Mouse (Mus musculus) hindbrain, embryonic 10.5 days (tissue): ENCODE results near the gene Kcnq1. TPM values are rescaled to one million over a fixed set of nuclear protein-coding genes. Genes with fewer than 3 reads are reported as not detected.

Source experiments
- DNase-seq: peaks from one replicate; pipeline ENCODE4 v3.0.0-alpha.2; 2017; ENCODE audit warnings: low spot score
- H3K27ac ChIP-seq: fragments of 300-500 bp; sonication (generic); 2 replicates; pipeline ENCODE4 v1.5.1; 2016; ENCODE audit warnings: mild to moderate bottlenecking, moderate library complexity
- H3K27me3 ChIP-seq: fragments of 300-500 bp; sonication (generic); 2 replicates; pipeline ENCODE4 v1.6.1; 2016; ENCODE audit warnings: mild to moderate bottlenecking; ENCODE audit not compliant: poor library complexity, insufficient read depth, severe bottlenecking
- H3K36me3 ChIP-seq: fragments of 300-500 bp; sonication (generic); 2 replicates; pipeline ENCODE4 v1.6.1; 2016; ENCODE audit warnings: mild to moderate bottlenecking, moderate library complexity
- H3K4me1 ChIP-seq: fragments of 300-500 bp; sonication (generic); replicated peaks from 2 replicates; pipeline ENCODE4 v1.6.1; 2016; ENCODE audit warnings: mild to moderate bottlenecking
- H3K4me3 ChIP-seq: fragments of 300-500 bp; sonication (generic); 2 replicates; pipeline ENCODE4 v1.5.1; 2016; ENCODE audit warnings: mild to moderate bottlenecking, moderate library complexity
- H3K9me3 ChIP-seq: fragments of 300-500 bp; sonication (generic); 2 replicates; pipeline ENCODE4 v1.6.1; 2016; ENCODE audit warnings: mild to moderate bottlenecking, moderate library complexity
- WGBS: fragments of 180-500 bp; shearing (Covaris S2); methylation state at CpG from one replicate; pipeline ENCODE4 v1.1.7; 2016; 5-methylcytosine and 5-hydroxymethylcytosine counted together
- polyA plus RNA-seq: library from polyadenylated mRNA; unstranded; fragments of >200 nt; fragmentation: Nextera tagmentation; extraction: Ambion mirVana; gene quantifications from 2 replicates; pipeline ENCODE4 v1.2.1, GENCODE M21; 2016

Kcnq1 gene
- 0.98 and 2.3 TPM in 2 replicates for polyA plus RNA-seq

DNA sequence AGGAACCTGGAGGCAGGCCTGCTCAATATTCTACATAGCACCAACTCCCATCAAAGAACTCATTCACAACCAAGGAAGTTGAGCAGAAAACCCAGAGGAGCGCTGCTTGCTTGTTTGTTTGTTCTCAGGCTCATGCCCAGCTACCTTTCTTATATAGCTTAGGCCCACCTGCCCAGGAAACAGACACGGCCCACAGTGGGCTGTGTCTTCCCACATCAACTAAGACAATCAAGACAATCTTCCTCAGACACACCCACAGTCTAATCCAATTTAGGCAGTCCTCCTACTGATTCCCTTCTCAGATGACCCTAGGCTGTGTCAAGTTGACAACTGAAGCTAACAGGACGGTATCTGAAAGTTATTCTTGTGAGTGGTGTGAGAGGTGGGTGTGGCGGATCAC lies at the start of gene Kcnq1:
Kcnq1 (plus strand) TSS at position 301 of the 400 bp plus-strand sequence.
- no peak for DNase-seq
- Histone ChIP-seq H3K9me3 (no peaks in the 10 kb centered on the region), H3K27ac (0 out of 2 replicates have a peak within 1 kb of the TSS, but pooled peaks have one; percentile 13), H3K36me3 (no peaks in the 10 kb centered on the region), H3K4me1 (peaks cover 36% of the 10 kb centered on the region), H3K27me3 (peaks cover 78% of the 10 kb centered on the region), H3K4me3 (peak within 1 kb of the TSS; percentile 51)
- 68% methylated on average over 4 of the region's 4 CpGs for WGBS

GRCm38 (mm10) chr7:143057023-143057422 lies 49.1 kb upstream of the Kcnq1 start:
- no peaks in the 10 kb centered on the region for H3K9me3 ChIP-seq
- no peaks in the 10 kb centered on the region for H3K27me3 ChIP-seq
- H3K4me1 ChIP-seq = peaks cover 67% of the 10 kb centered on the region
- no peak for DNase-seq
- H3K4me3 ChIP-seq = no peak overlapping the region
- H3K36me3 ChIP-seq = peaks cover 59% of the 10 kb centered on the region
- WGBS = 87% methylated on average over 5 of the region's 5 CpGs
- H3K27ac ChIP-seq = no peak overlapping the region

DNA sequence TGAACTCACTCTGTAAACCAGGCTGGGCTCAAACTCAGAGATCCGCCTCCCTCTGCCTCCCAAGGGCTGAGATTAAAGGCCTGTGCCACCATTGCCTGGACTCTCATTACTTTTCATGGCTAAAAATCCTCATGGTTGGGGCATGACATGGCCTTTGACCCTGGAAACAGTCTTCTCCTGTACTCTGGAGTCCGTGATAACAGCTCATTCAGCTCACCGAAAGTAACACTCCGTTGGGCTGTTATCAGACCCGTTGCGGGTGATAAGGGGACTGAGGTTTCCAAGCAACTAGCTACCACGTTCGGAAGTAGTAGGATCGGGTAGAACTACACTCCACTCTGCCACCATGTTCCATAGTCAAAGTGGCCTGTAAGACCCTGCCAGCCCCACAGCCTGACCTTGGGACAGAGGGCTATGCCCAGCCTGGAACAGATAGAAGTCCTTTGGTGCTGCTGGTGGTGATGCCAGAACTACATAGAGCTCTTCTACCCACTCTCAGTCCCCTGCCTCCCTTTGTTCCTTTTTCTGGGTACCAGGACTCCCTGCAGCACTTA lies 48.4 kb upstream of the Kcnq1 start:
- H3K4me1 ChIP-seq = peaks cover 61% of the 10 kb centered on the region
- no peak for DNase-seq
- peaks cover 66% of the 10 kb centered on the region for H3K36me3 ChIP-seq
- H3K27me3 ChIP-seq = no peaks in the 10 kb centered on the region
- H3K9me3 ChIP-seq = no peaks in the 10 kb centered on the region
- H3K4me3 ChIP-seq = no peak overlapping the region
- WGBS = 83% methylated on average over 9 of the region's 9 CpGs
- H3K27ac ChIP-seq = 0 out of 2 replicates have a peak overlapping the region, but pooled peaks have one; percentile 51

DNA sequence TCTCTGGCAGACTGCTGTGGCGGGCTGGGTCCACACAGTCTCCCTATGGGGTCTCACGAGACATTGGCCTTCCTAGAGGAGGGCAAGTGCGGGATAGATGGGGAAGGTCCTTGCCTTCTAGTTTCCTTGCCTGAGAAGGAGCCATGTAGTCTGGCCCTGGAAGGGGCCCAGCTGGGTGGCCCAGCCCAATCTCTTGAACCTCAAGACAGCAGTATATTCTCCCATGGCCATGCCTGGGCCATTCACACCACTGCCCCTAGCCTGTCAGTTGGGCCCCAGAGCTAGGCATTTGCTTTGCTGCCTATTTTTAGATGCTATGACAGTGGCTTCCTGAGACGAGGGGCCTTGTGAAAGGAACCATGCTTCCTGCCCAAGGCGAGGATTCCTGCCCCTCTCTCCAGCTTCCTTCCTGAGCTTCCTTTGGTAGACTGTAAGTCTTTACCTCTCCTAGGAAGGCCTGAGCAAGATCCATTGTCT lies 47.9 kb upstream of the Kcnq1 start:
- Histone ChIP-seq H3K4me3 (no peak overlapping the region), H3K4me1 (peaks cover 59% of the 10 kb centered on the region), H3K36me3 (peaks cover 71% of the 10 kb centered on the region), H3K9me3 (no peaks in the 10 kb centered on the region), H3K27me3 (no peaks in the 10 kb centered on the region), H3K27ac (0 out of 2 replicates have a peak overlapping the region, but pooled peaks have one; percentile 51)
- 74% methylated on average over 5 of the region's 5 CpGs for WGBS
- DNase-seq = no peak

- DNase-seq = no peak
- peaks cover 82% of the 10 kb centered on the region for H3K36me3 ChIP-seq
- 83% methylated on average over 5 of the region's 5 CpGs for WGBS
- peaks cover 55% of the 10 kb centered on the region for H3K4me1 ChIP-seq
- H3K4me3 ChIP-seq = no peak overlapping the region
- no peaks in the 10 kb centered on the region for H3K27me3 ChIP-seq
- H3K9me3 ChIP-seq = no peaks in the 10 kb centered on the region
- peak overlapping the region; percentile 51; the same call in 1 of the 2 replicates for H3K27ac ChIP-seq
Observed at GRCm38 (mm10) chr7:143059202-143059870, 46.8 kb upstream of the Kcnq1 start.

GRCm38 (mm10) chr7:143062704-143063103 lies 43.5 kb upstream of the Kcnq1 start:
- Histone ChIP-seq H3K27me3 (no peaks in the 10 kb centered on the region), H3K9me3 (no peaks in the 10 kb centered on the region), H3K4me3 (no peak overlapping the region), H3K36me3 (peaks cover 96% of the 10 kb centered on the region), H3K27ac (no peak overlapping the region), H3K4me1 (peaks cover 28% of the 10 kb centered on the region)
- WGBS = 90% methylated on average over 2 of the region's 2 CpGs
- no peak for DNase-seq

- Histone ChIP-seq H3K4me3 (no peak overlapping the region), H3K27ac (no peak overlapping the region), H3K4me1 (peaks cover 23% of the 10 kb centered on the region), H3K27me3 (no peaks in the 10 kb centered on the region), H3K36me3 (peaks cover 88% of the 10 kb centered on the region), H3K9me3 (no peaks in the 10 kb centered on the region)
- DNase-seq = no peak
- WGBS = 46% methylated on average over 6 of the region's 6 CpGs
Observed at GRCm38 (mm10) chr7:143064226-143064625, 41.9 kb upstream of the Kcnq1 start.

GRCm38 (mm10) chr7:143065692-143066091 lies 40.5 kb upstream of the Kcnq1 start:
- Histone ChIP-seq H3K27me3 (no peaks in the 10 kb centered on the region), H3K36me3 (peaks cover 81% of the 10 kb centered on the region), H3K4me1 (peaks cover 33% of the 10 kb centered on the region), H3K4me3 (no peak overlapping the region), H3K27ac (no peak overlapping the region), H3K9me3 (no peaks in the 10 kb centered on the region)
- no peak for DNase-seq
- 93% methylated on average over 2 of the region's 2 CpGs for WGBS

GRCm38 (mm10) chr7:143067469-143067868 lies 38.7 kb upstream of the Kcnq1 start:
- WGBS = 80% methylated on average over 2 of the region's 2 CpGs
- H3K27ac ChIP-seq = peak overlapping the region; percentile 94

DNA sequence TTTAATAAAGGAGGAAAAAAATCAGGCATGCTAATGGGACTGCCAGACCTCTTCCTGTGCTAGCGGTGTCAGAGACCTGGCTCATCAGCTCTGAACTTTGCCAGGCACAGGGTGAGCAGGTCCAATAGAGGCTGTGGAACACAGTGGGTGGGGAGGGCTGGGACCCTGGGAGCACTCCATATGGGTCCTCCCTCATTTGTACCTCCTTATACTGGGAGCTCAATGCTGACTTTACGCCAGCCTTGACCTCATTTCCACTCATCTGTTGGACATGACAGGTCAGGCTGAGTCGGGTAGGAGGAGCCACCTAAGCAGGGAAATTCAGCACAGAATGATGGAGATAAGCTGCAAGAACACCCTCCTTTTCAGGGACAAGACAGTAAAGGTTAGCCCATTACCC lies 38.3 kb upstream of the Kcnq1 start:
- no peak for DNase-seq
- peaks cover 41% of the 10 kb centered on the region for H3K4me1 ChIP-seq
- H3K9me3 ChIP-seq = no peaks in the 10 kb centered on the region
- peak overlapping the region; percentile 94 for H3K27ac ChIP-seq
- 87% methylated on average over 3 of the region's 3 CpGs for WGBS
- H3K27me3 ChIP-seq = no peaks in the 10 kb centered on the region
- H3K4me3 ChIP-seq = peak overlapping the region; percentile 94
- H3K36me3 ChIP-seq = peaks cover 69% of the 10 kb centered on the region

More at GRCm38 (mm10) chr7:143067469-143067868, 38.7 kb upstream of the Kcnq1 start:
- no peaks in the 10 kb centered on the region for H3K27me3 ChIP-seq
- H3K36me3 ChIP-seq = peaks cover 73% of the 10 kb centered on the region
- peak overlapping the region; percentile 94; the same call in 1 of the 2 replicates for H3K4me3 ChIP-seq
- H3K9me3 ChIP-seq = no peaks in the 10 kb centered on the region
- H3K4me1 ChIP-seq = peaks cover 41% of the 10 kb centered on the region
- no peak for DNase-seq

GRCm38 (mm10) chr7:143068316-143068881 lies 37.8 kb upstream of the Kcnq1 start:
- H3K36me3 ChIP-seq = peaks cover 64% of the 10 kb centered on the region
- H3K27ac ChIP-seq = peak overlapping the region; percentile 94
- peak; percentile 53 for DNase-seq
- 48% methylated on average over 13 of the region's 13 CpGs for WGBS
- no peaks in the 10 kb centered on the region for H3K9me3 ChIP-seq
- H3K27me3 ChIP-seq = no peaks in the 10 kb centered on the region
- H3K4me1 ChIP-seq = peaks cover 41% of the 10 kb centered on the region
- peak overlapping the region; percentile 94 for H3K4me3 ChIP-seq

GRCm38 (mm10) chr7:143068882-143069591 lies 37.1 kb upstream of the Kcnq1 start, which contains the start of gene Tssc4:
Tssc4 (plus strand) TSS chr7:143069249.
- DNase-seq = peak; percentile 99
- Histone ChIP-seq H3K27ac (peak within 1 kb of the TSS; percentile 94), H3K27me3 (no peaks in the 10 kb centered on the region), H3K9me3 (no peaks in the 10 kb centered on the region), H3K36me3 (peaks cover 57% of the 10 kb centered on the region), H3K4me1 (peaks cover 38% of the 10 kb centered on the region), H3K4me3 (peak within 1 kb of the TSS; percentile 94)
- WGBS = under 1% methylated on average over 51 of the region's 51 CpGs
